Mouse (Mus musculus) liver, embryonic 13.5 days (tissue): ENCODE measurements around the gene Agap1. TPM values are rescaled to one million over a fixed set of nuclear protein-coding genes. Genes with fewer than 3 reads are reported as not detected.

Experiments
- ATAC-seq: fragments of 200-750 bp; cut with Nextera tagmentation; 2 replicates; pipeline ENCODE4 v1.8.0; 2017; ENCODE audit warnings: low read depth, mild to moderate bottlenecking, moderate number of reproducible peaks, moderate library complexity
- DNase-seq: peaks from one replicate; pipeline ENCODE4 v3.0.0; 2022
- H3K27ac ChIP-seq: fragments of 300-500 bp; sonication (generic); 2 replicates; pipeline ENCODE4 v1.5.1; 2015; ENCODE audit warnings: moderate library complexity, mild to moderate bottlenecking, inconsistent platforms
- H3K27me3 ChIP-seq: fragments of 300-500 bp; sonication (generic); 2 replicates; pipeline ENCODE4 v1.6.1; 2015; ENCODE audit warnings: mild to moderate bottlenecking, inconsistent platforms
- H3K36me3 ChIP-seq: fragments of 300-500 bp; sonication (generic); 2 replicates; pipeline ENCODE4 v1.6.1; 2015; ENCODE audit warnings: mild to moderate bottlenecking, inconsistent platforms
- H3K4me1 ChIP-seq: fragments of 300-500 bp; sonication (generic); replicated peaks from 2 replicates; pipeline ENCODE4 v1.6.1; 2015; ENCODE audit warnings: inconsistent platforms
- H3K4me2 ChIP-seq: fragments of 300-500 bp; sonication (generic); 2 replicates; pipeline ENCODE4 v1.6.1; 2015; ENCODE audit warnings: inconsistent platforms, mild to moderate bottlenecking, moderate library complexity
- H3K4me3 ChIP-seq: fragments of 300-500 bp; sonication (generic); replicated peaks from 2 replicates; pipeline ENCODE4 v1.5.1; 2015; ENCODE audit warnings: mild to moderate bottlenecking, inconsistent platforms
- H3K9ac ChIP-seq: fragments of 300-500 bp; sonication (generic); 2 replicates; pipeline ENCODE4 v1.6.1; 2015; ENCODE audit warnings: mild to moderate bottlenecking, inconsistent platforms
- H3K9me3 ChIP-seq: fragments of 300-500 bp; sonication (generic); replicated peaks from 2 replicates; pipeline ENCODE4 v1.6.1; 2016; ENCODE audit warnings: inconsistent platforms
- WGBS: fragments of 180-500 bp; shearing (Covaris S2); methylation state at CpG from one replicate; pipeline ENCODE4 v1.1.7; 2015; ENCODE audit not compliant: insufficient replicate concordance; 5-methylcytosine and 5-hydroxymethylcytosine counted together
- polyA plus RNA-seq: library from polyadenylated mRNA; unstranded; fragments of >200 nt; fragmentation: Nextera tagmentation; extraction: Ambion mirVana; gene quantifications from 2 replicates; pipeline ENCODE4 v1.2.1, GENCODE M21; 2015

Agap1 gene
- polyA plus RNA-seq, 1 experiment from 2014 or later, result 1.2 TPM

GRCm38 (mm10) chr1:89625967-89626366 lies 171.4 kb downstream of the Agap1 start:
- Histone ChIP-seq H3K4me2 (no peak overlapping the region), H3K27ac (no peak overlapping the region), H3K9ac (no peak overlapping the region), H3K4me1 (peaks cover 6% of the 10 kb centered on the region; the same call in 1 of the 2 replicates), H3K4me3 (no peak overlapping the region), H3K36me3 (no peaks in the 10 kb centered on the region), H3K27me3 (no peaks in the 10 kb centered on the region), H3K9me3 (no peaks in the 10 kb centered on the region)
- DNase-seq, result no peak
- no peak for ATAC-seq
- 82% methylated on average over 7 of the region's 7 CpGs for WGBS

- Histone ChIP-seq H3K9me3 (no peaks in the 10 kb centered on the region), H3K27ac (no peak overlapping the region)
- WGBS, result 78% methylated on average over 10 of the region's 10 CpGs
Measured at GRCm38 (mm10) chr1:89626940-89627339, 172.3 kb downstream of the Agap1 start.

GRCm38 (mm10) chr1:89627650-89628049 lies 173.0 kb downstream of the Agap1 start:
- H3K9me3 ChIP-seq, result no peaks in the 10 kb centered on the region
- no peaks in the 10 kb centered on the region for H3K36me3 ChIP-seq
- H3K4me3 ChIP-seq, result no peak overlapping the region
- H3K27ac ChIP-seq, result no peak overlapping the region
- DNase-seq, result no peak
- H3K27me3 ChIP-seq, result no peaks in the 10 kb centered on the region
- no peak overlapping the region for H3K4me2 ChIP-seq
- no peak for ATAC-seq
- peaks cover 8% of the 10 kb centered on the region; the same call in 1 of the 2 replicates for H3K4me1 ChIP-seq
- no peak overlapping the region for H3K9ac ChIP-seq
- WGBS, result 56% methylated on average over 3 of the region's 3 CpGs

More at GRCm38 (mm10) chr1:89626940-89627339, 172.3 kb downstream of the Agap1 start:
- no peak for DNase-seq
- ATAC-seq, result no peak
- Histone ChIP-seq H3K4me3 (no peak overlapping the region), H3K27me3 (no peaks in the 10 kb centered on the region), H3K36me3 (no peaks in the 10 kb centered on the region), H3K9ac (no peak overlapping the region), H3K4me2 (no peak overlapping the region), H3K4me1 (peaks cover 8% of the 10 kb centered on the region; the same call in 1 of the 2 replicates)

- H3K9me3 ChIP-seq, result no peaks in the 10 kb centered on the region
- WGBS, result 37% methylated on average over 4 of the region's 4 CpGs
- no peak overlapping the region for H3K27ac ChIP-seq
- DNase-seq (no peak), ATAC-seq (peak; percentile 57; the same call in 1 of the 2 replicates)
- no peak overlapping the region for H3K4me2 ChIP-seq
- H3K4me1 ChIP-seq, result peaks cover 8% of the 10 kb centered on the region; the same call in 1 of the 2 replicates
- H3K36me3 ChIP-seq, result no peaks in the 10 kb centered on the region
- H3K9ac ChIP-seq, result no peak overlapping the region
- H3K27me3 ChIP-seq, result no peaks in the 10 kb centered on the region
- H3K4me3 ChIP-seq, result no peak overlapping the region
Measured at GRCm38 (mm10) chr1:89630836-89631235, 176.2 kb downstream of the Agap1 start.

GRCm38 (mm10) chr1:89631747-89632146 lies 177.1 kb downstream of the Agap1 start:
- no peak overlapping the region for H3K9ac ChIP-seq
- 5% methylated on average over 1 of the region's 1 CpGs for WGBS
- no peaks in the 10 kb centered on the region for H3K27me3 ChIP-seq
- DNase-seq (no peak), ATAC-seq (no peak)
- peaks cover 8% of the 10 kb centered on the region; the same call in 1 of the 2 replicates for H3K4me1 ChIP-seq
- no peaks in the 10 kb centered on the region for H3K36me3 ChIP-seq
- H3K27ac ChIP-seq, result no peak overlapping the region
- H3K4me3 ChIP-seq, result no peak overlapping the region
- no peak overlapping the region for H3K4me2 ChIP-seq
- no peaks in the 10 kb centered on the region for H3K9me3 ChIP-seq

GRCm38 (mm10) chr1:89634055-89634454 lies 179.4 kb downstream of the Agap1 start:
- Histone ChIP-seq H3K4me1 (peaks cover 8% of the 10 kb centered on the region; the same call in 1 of the 2 replicates), H3K9me3 (no peaks in the 10 kb centered on the region), H3K4me3 (no peak overlapping the region), H3K27me3 (no peaks in the 10 kb centered on the region), H3K4me2 (no peak overlapping the region), H3K9ac (no peak overlapping the region), H3K36me3 (no peaks in the 10 kb centered on the region), H3K27ac (no peak overlapping the region)
- ATAC-seq, result no peak
- no peak for DNase-seq
- 70% methylated on average over 14 of the region's 14 CpGs for WGBS

GRCm38 (mm10) chr1:89635131-89635530 lies 180.5 kb downstream of the Agap1 start:
- Histone ChIP-seq H3K9me3 (no peaks in the 10 kb centered on the region), H3K4me2 (no peak overlapping the region), H3K4me3 (no peak overlapping the region), H3K9ac (no peak overlapping the region), H3K36me3 (no peaks in the 10 kb centered on the region), H3K27ac (no peak overlapping the region), H3K4me1 (peaks cover 8% of the 10 kb centered on the region; the same call in 1 of the 2 replicates), H3K27me3 (no peaks in the 10 kb centered on the region)
- no peak for DNase-seq
- WGBS, result 66% methylated on average over 2 of the region's 2 CpGs
- no peak for ATAC-seq

GRCm38 (mm10) chr1:89637670-89638069 lies 183.1 kb downstream of the Agap1 start:
- Histone ChIP-seq H3K4me3 (no peak overlapping the region), H3K27ac (no peak overlapping the region), H3K4me2 (no peak overlapping the region), H3K36me3 (no peaks in the 10 kb centered on the region), H3K27me3 (no peaks in the 10 kb centered on the region), H3K9me3 (no peaks in the 10 kb centered on the region), H3K4me1 (no peaks in the 10 kb centered on the region), H3K9ac (no peak overlapping the region)
- DNase-seq (no peak), ATAC-seq (no peak)
- WGBS, result 81% methylated on average over 4 of the region's 4 CpGs

GRCm38 (mm10) chr1:89643445-89644100 lies 189.0 kb downstream of the Agap1 start:
- Histone ChIP-seq H3K9ac (0 out of 2 replicates have a peak overlapping the region, but pooled peaks have one; percentile 17), H3K27me3 (no peaks in the 10 kb centered on the region), H3K4me1 (peaks cover 13% of the 10 kb centered on the region), H3K9me3 (no peaks in the 10 kb centered on the region), H3K4me2 (peak overlapping the region; percentile 51), H3K4me3 (peak overlapping the region; percentile 26; the same call in 1 of the 2 replicates), H3K36me3 (no peaks in the 10 kb centered on the region), H3K27ac (no peak overlapping the region)
- ATAC-seq (peak; percentile 47; the same call in 1 of the 2 replicates), DNase-seq (peak; percentile 20)
- 36% methylated on average over 8 of the region's 8 CpGs for WGBS

- DNase-seq, result no peak
Measured at GRCm38 (mm10) chr1:89644120-89644519, 189.5 kb downstream of the Agap1 start.

GRCm38 (mm10) chr1:89646326-89647018 lies 191.9 kb downstream of the Agap1 start:
- DNase-seq, result peak; percentile 34

More at GRCm38 (mm10) chr1:89644120-89644519, 189.5 kb downstream of the Agap1 start:
- H3K27ac ChIP-seq, result no peak overlapping the region
- H3K9me3 ChIP-seq, result no peaks in the 10 kb centered on the region
- H3K4me1 ChIP-seq, result peaks cover 13% of the 10 kb centered on the region
- no peaks in the 10 kb centered on the region for H3K36me3 ChIP-seq
- peak; percentile 28; the same call in 1 of the 2 replicates for ATAC-seq
- H3K27me3 ChIP-seq, result no peaks in the 10 kb centered on the region
- peak overlapping the region; percentile 51 for H3K4me2 ChIP-seq
- WGBS, result 22% methylated on average over 11 of the region's 11 CpGs
- H3K4me3 ChIP-seq, result peak overlapping the region; percentile 26; the same call in 1 of the 2 replicates
- 0 out of 2 replicates have a peak overlapping the region, but pooled peaks have one; percentile 17 for H3K9ac ChIP-seq

More at GRCm38 (mm10) chr1:89646326-89647018, 191.9 kb downstream of the Agap1 start:
- no peak overlapping the region for H3K4me3 ChIP-seq
- H3K9ac ChIP-seq, result no peak overlapping the region
- H3K4me2 ChIP-seq, result no peak overlapping the region
- peaks cover 13% of the 10 kb centered on the region for H3K4me1 ChIP-seq
- no peak overlapping the region for H3K27ac ChIP-seq
- 18% methylated on average over 4 of the region's 4 CpGs for WGBS
- ATAC-seq, result peak; percentile 39; the same call in 1 of the 2 replicates
- no peaks in the 10 kb centered on the region for H3K36me3 ChIP-seq
- no peaks in the 10 kb centered on the region for H3K27me3 ChIP-seq
- no peaks in the 10 kb centered on the region for H3K9me3 ChIP-seq
